Comparison of ENCODE assay signal across 8 mouse cellular contexts in genomic region chr13:58157447-58158098, GRCm38 (mm10). TPM values are rescaled to one million over a fixed set of nuclear protein-coding genes. Genes with fewer than 3 reads are reported as not detected.
DNase-seq lines count a peak whose midpoint lies in the region; ATAC-seq and TF ChIP-seq lines count a peak whose summit lies in the region.

Gene Idnk, plus strand, starts transcription at chr13:58157649.

- peak within 1 kb of the TSS; percentile 93 for H3K4me3 ChIP-seq in hindbrain, embryonic 10.5 days
- H3K4me3 ChIP-seq in lung, embryonic 16.5 days (ENCODE audit: low read length) = peak within 1 kb of the TSS; percentile 71
- H3K4me3 ChIP-seq in thymus, adult 2 months (ENCODE audit: control insufficient read depth, insufficient read depth, low read length) = peak within 1 kb of the TSS; percentile 90

- peak within 1 kb of the TSS; percentile 78 for H3K4me2 ChIP-seq in lung, embryonic 16.5 days (ENCODE audit: low read depth, low read length)

- ATAC-seq in lung, embryonic 16.5 days (ENCODE audit: low read depth) = peak; percentile 94

- peak; percentile 93 for DNase-seq in Muller cell, postnatal 12 days (ENCODE audit: inconsistent ontology term)
- peak; percentile 86 for DNase-seq in cerebellum, adult 9-11 months
- peak; percentile 58 to 85 for DNase-seq in frontal cortex, adult 2 months (ENCODE audit: extremely low spot score in 1 of 2, low spot score in 1 of 2)
- peak; percentile 89 for DNase-seq in hindbrain, embryonic 10.5 days (ENCODE audit: low spot score)
- DNase-seq in layer of hippocampus, adult 9-10 months (ENCODE audit: low spot score) = peak; percentile 30
- peak; percentile 84 for DNase-seq in ovary, adult 18-20 months (ENCODE audit: low spot score)
- peak; percentile 87 for DNase-seq in thymus, adult 2 months

- H3K4me1 ChIP-seq in hindbrain, embryonic 10.5 days (replicated peaks) = peaks cover 21% of the 10 kb centered on the region
- peaks cover 3% of the 10 kb centered on the region; the same call in 1 of the 2 replicates for H3K4me1 ChIP-seq in lung, embryonic 16.5 days (replicated peaks; ENCODE audit: control insufficient read depth, insufficient read depth, low read length)
- H3K4me1 ChIP-seq in thymus, adult 2 months (replicated peaks; ENCODE audit: control insufficient read depth, insufficient read depth, low read length) = peaks cover 6% of the 10 kb centered on the region

- H3K27me3 ChIP-seq in hindbrain, embryonic 10.5 days (ENCODE audit: insufficient read depth, poor library complexity, severe bottlenecking) = 0 out of 2 replicates have a peak, but pooled peaks cover 4% of the 10 kb centered on the region
- no peaks in the 10 kb centered on the region for H3K27me3 ChIP-seq in lung, embryonic 16.5 days (ENCODE audit: control insufficient read depth, insufficient read depth, low read depth, low read length)
- H3K27me3 ChIP-seq in thymus, adult 2 months (ENCODE audit: control insufficient read depth, insufficient read depth, low read length) = no peaks in the 10 kb centered on the region

- H3K9ac ChIP-seq in lung, embryonic 16.5 days (ENCODE audit: low read length) = peak within 1 kb of the TSS; percentile 71

- TF ChIP-seq POLR2A in thymus, adult 2 months (IDR thresholded peaks at IDR 0.05; ENCODE audit: control insufficient read depth, extremely low read depth, insufficient read depth, low read length, poor library complexity) = peak; percentile 65

- H3K9me3 ChIP-seq in hindbrain, embryonic 10.5 days = peaks cover 14% of the 10 kb centered on the region
- H3K9me3 ChIP-seq in lung, embryonic 16.5 days (ENCODE audit: control insufficient read depth, low read length) = no peaks in the 10 kb centered on the region; the same call in 1 of the 2 replicates

- H3K36me3 ChIP-seq in hindbrain, embryonic 10.5 days = peaks cover 31% of the 10 kb centered on the region
- H3K36me3 ChIP-seq in lung, embryonic 16.5 days (ENCODE audit: control insufficient read depth, insufficient read depth, low read length) = peaks cover 10% of the 10 kb centered on the region
- H3K36me3 ChIP-seq in thymus, adult 2 months (ENCODE audit: control insufficient read depth, insufficient read depth, low read length) = peaks cover 12% of the 10 kb centered on the region

- under 1% methylated on average over 30 of the region's 30 CpGs for WGBS in hindbrain, embryonic 10.5 days
- WGBS in lung, embryonic 16.5 days = under 1% methylated on average over 30 of the region's 30 CpGs
- under 1% methylated on average over 30 of the region's 30 CpGs for WGBS in thymus, adult 2 months

- TF ChIP-seq CTCF in thymus, adult 2 months (IDR thresholded peaks at IDR 0.05; ENCODE audit: borderline replicate concordance, control insufficient read depth, extremely low read depth, insufficient read depth, low read length, poor library complexity) = 0 out of 2 replicates have a peak, but pooled peaks have one; percentile 67

- peak within 1 kb of the TSS; percentile 91 for H3K27ac ChIP-seq in hindbrain, embryonic 10.5 days
- H3K27ac ChIP-seq in lung, embryonic 16.5 days (ENCODE audit: low read length) = peak within 1 kb of the TSS; percentile 51
- peak within 1 kb of the TSS; percentile 88 for H3K27ac ChIP-seq in thymus, adult 2 months (ENCODE audit: control insufficient read depth, insufficient read depth, low read length)

RNA-seq across cellular contexts. Expression of gene Idnk, which starts in this region (rescaled TPM):
- 21.2 and 23.2 TPM in 2 replicates for polyA plus RNA-seq in frontal cortex, adult 2 months (2012; rRNA removed)
- 57.1 and 66.7 TPM in 2 replicates for polyA plus RNA-seq in hindbrain, embryonic 10.5 days (2016; fragmentation: Nextera tagmentation; extraction: Ambion mirVana)
- polyA plus RNA-seq in lung, embryonic 16.5 days (2015; fragmentation: Nextera tagmentation; extraction: Ambion mirVana) = 37.2 and 41.8 TPM in 2 replicates
- 53.4 and 57.2 TPM in 2 replicates for polyA plus RNA-seq in thymus, adult 2 months (2012; rRNA removed)

Comparison
In these comparisons a context has a peak if more than half of its experiments do, and no peak if none do; other contexts are left out.
1. Peak in every context shown above with its lines: DNase-seq, ATAC-seq, H3K4me3 ChIP-seq and H3K27ac ChIP-seq.
2. DNase-seq: peak in every context shown above with its lines; median percentile 93 in Muller cell, postnatal 12 days; 89 in hindbrain, embryonic 10.5 days; 87 in thymus, adult 2 months; 86 in cerebellum, adult 9-11 months; 84 in ovary, adult 18-20 months; 72 in frontal cortex, adult 2 months; 30 in layer of hippocampus, adult 9-10 months.